Mouse (Mus musculus) heart, postnatal 25 days (tissue): Measurements from ENCODE around the gene Morf4l2. TPM values are rescaled to one million over a fixed set of nuclear protein-coding genes. Genes with fewer than 3 reads are reported as not detected.
"Not testable (repeated sequence)": the region's sequence is repeated elsewhere in the genome, so short reads cannot be mapped to it uniquely, and the experiment has no call there.

ENCODE experiments used
- DNase-seq: peaks from one replicate; pipeline ENCODE4 v3.0.0; 2022; ENCODE audit warnings: low spot score
- intact Hi-C: fragments of 180-260 bp; cut with DNase I; formaldehyde crosslinking; loops from one replicate; pipeline ENCODE4 v1.15.1; 2025
- total RNA-seq, 2 experiments: library from RNA; stranded (reverse); gene quantifications; 2 replicates each; pipeline ENCODE4 v1.2.3; 2021

The Morf4l2 gene
- total RNA-seq, 2 experiments from 2014 or later: 89.8 to 107 TPM

DNA sequence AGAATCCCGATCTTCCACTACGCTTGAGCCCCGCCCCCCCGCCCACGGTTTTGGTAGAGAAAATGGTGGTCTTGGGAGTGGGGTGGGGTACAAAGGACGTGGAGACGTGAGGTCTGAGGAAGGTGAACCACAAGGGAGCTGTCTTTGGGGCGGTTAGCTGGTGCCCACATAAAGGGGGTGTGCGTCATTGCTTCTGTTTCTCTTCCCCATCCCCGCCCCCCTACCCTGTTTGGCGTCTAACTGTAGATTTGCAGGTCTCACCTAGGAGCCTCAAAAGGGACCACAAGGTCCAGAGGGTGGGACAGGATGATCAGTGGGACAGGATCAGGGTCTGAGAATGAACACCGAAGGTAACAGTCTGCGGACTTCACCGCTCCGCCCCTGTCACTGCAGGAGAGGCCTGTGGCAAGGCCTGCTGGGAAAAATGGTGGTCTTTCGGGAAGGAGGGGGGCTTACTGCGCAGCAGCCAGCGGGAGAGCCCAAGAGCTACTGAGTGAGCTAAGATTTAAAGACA is 35.3 kb downstream of the Morf4l2 start:
- intact Hi-C loops: loop anchor here (5.0 kb wide), 1 partner anchor 386 kb away; no protein-coding TSS in a partner anchor
- DNase-seq: peak; percentile 1

DNA sequence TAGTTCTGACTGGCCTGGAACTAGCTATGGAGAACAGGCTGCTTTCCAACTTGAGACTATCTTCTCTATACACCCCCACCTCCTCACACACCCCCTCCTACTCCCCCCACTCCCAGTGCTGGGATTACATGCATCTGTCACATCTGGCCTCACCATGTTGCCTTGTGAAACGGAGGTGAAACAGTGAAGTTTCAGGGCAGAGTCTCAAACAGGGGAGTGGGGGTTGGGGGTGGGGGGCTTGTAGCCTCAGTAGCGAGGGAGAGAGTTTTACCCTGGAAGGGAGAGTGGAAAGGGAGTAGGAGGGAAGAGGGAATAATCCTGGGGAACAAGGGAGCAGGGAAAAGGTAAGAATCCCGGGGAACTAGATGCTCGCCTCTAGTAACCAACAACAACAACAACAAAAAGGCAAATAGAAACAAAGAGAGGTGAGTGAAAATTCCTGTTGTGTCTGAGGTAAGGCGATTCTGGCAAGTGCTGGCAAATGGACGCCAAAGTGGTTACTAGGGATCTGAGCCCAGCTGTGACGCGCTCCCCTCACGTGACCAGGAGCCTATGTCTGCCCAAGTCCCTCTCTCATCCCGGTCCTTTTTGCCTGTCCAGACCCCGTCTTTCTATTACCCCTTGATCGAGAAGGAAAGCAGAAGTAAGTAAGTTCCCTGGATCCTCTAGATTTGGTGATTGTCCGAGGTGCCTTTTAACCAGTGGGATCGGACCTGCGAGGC is 35.9 kb downstream of the Morf4l2 start, which contains the start of gene Tceal1:
Gene Tceal1 (plus strand): TSS at position 537 of the 722 bp plus-strand sequence.
- intact Hi-C loops: loop anchor here (5.0 kb wide), 1 partner anchor 385 kb away; no protein-coding TSS in a partner anchor
- DNase-seq: peak; percentile 26

DNA sequence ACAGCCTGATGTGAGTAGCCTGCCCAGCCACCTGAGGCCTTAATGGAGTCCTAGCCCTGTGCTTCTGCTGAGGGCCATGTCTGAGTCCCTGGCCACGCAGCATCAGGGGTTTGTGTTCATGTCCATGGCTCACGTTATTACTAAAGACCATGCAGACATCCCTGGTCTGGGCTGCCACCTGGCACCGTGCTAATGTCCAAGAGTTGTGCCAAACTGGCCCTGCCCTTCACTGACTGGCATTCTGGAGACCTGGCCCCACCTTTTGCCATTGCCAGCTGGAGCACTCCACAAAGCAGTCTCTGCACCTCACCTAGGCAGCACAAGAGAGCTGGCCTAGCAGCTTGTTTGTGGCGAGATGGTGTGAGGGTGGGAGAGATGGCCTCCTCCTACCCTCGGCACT is 50.3 kb downstream of the Morf4l2 start:
- intact Hi-C loops: no loop called here
- DNase-seq: no peak

DNA sequence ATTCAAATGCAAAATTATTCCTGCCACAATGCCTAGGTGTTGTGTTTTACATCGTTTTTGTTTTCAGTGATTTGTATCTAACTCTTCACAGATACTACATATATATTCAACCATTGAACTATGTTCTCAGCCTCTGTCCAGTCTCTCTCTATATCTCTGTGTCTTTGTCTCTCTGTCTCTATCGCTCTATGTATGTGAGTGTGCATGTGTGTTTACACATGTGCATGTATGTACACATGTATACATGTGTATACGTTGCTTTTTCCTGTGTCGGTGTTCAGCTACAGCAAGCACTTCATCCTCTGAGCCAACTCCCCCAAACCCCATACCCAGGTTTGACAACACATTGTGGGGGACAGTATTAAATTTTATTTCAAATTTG is 51.2 kb downstream of the Morf4l2 start:
- DNase-seq: no peak
- intact Hi-C loops: no loop called here

DNA sequence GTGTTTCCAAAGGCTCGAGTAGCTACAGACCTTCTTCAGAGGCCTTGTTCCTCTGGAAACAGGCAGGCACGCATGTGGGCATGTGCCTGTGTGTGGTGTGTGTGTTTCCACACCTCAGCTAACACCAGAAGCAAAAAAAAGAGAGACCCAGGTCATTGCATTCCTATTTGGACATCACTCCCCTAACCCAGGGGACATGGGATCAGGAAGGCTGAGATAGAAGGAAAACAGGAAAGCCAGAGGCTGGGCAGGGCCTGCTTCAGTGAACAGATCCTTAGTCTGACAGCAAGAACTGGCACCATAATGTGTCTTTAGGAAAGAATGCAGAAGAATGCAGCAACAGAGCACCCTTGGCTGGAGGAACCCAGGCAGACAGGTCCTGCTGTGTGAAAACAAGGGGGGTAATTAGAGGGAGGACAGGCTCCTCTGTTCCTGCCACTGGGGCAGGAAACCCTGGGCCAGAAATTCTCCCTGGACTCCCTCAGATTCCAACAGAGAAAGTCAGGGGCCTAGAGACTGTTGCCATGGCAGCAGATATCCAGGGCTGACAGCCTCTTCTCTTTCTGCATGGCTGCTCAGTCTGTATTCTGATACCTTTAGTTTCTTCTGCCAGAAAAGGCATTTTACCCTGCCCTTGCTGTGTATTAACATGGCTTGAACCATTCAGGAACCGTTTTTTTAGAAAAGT is 51.7 kb downstream of the Morf4l2 start:
- intact Hi-C loops, DNase-seq: not testable (repeated sequence)

Other genes with a start within 250 kb of the Morf4l2 start
- not detected for gene Kir3dl1, start 225.7 kb downstream of the Morf4l2 start, total RNA-seq
- gene Kir3dl2, start 199.6 kb downstream of the Morf4l2 start, total RNA-seq: not detected
- gene Tceal3, start 152.8 kb downstream of the Morf4l2 start, total RNA-seq: 1 to 10 TPM in 1 of 2 experiments, under 1 TPM in 1; 0.52 to 1.2 TPM
- 1 to 10 TPM; 3.7 to 4.6 TPM for gene Tceal1, start 35.7 kb downstream of the Morf4l2 start, total RNA-seq
- not detected for gene Glra4, start 36.5 kb upstream of the Morf4l2 start, total RNA-seq
- gene Plp1, start 79.0 kb upstream of the Morf4l2 start, total RNA-seq: 1 to 10 TPM; 3.0 to 3.6 TPM
- gene Rab9b, start 125.1 kb upstream of the Morf4l2 start, total RNA-seq: under 1 TPM; 0.08 to 0.20 TPM
- gene H2bfm, start 183.6 kb upstream of the Morf4l2 start, total RNA-seq: not detected
- 1 to 10 TPM in 1 of 2 experiments, not detected in 1; 2.9 TPM for gene Tmsb15b2, start 231.8 kb upstream of the Morf4l2 start, total RNA-seq
- not detected for gene Tmsb15l, start 233.2 kb upstream of the Morf4l2 start, total RNA-seq
- gene Tmsb15b1, start 233.2 kb upstream of the Morf4l2 start, total RNA-seq: 1 to 10 TPM in 1 of 2 experiments, not detected in 1; 1.2 TPM
- not detected for gene Zcchc18, start 249.5 kb upstream of the Morf4l2 start, total RNA-seq